Mouse (Mus musculus) myocyte (in vitro differentiated cells): ENCODE measurements around the gene Fam205c.

ENCODE experiments used
- CEBPB ChIP-seq: IDR thresholded peaks from 2 replicates; pipeline ENCODE4 v1.6.1; 2011; ENCODE audit warnings: mild to moderate bottlenecking, moderate library complexity; ENCODE audit not compliant: poor library complexity, insufficient read depth, severe bottlenecking
- POLR2A ChIP-seq: IDR thresholded peaks from one replicate; pipeline ENCODE4 v1.6.1; 2011; ENCODE audit warnings: low read depth, mild to moderate bottlenecking, control low read depth, moderate library complexity; ENCODE audit not compliant: insufficient read length
- USF1 ChIP-seq: IDR thresholded peaks from one replicate; pipeline ENCODE4 v1.6.1; 2011; ENCODE audit warnings: low read depth, mild to moderate bottlenecking, control low read depth, moderate library complexity

DNA sequence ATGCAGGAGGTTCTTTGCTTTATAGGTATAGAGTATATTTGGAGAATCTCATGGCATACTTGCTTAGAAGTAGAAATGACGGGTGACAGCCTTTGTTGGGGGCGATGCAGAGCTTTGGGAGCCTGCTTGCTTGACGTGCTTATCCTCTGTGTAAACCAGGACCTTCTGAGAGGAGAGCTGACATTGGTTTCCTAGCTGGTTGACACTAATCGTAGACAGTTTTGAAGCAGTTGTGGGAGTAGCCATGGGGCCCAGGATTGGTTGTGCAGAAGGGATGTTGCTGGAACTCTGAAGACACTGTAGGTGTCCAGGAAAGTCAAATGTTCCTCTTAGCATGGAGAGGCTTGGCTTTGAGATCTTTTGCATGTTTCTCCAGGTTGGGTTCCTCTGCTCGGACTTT is 5.8 kb downstream of the Fam205c start:
- TF ChIP-seq POLR2A: no peak
- no peak for TF ChIP-seq CEBPB
- TF ChIP-seq USF1: no peak
